19 mouse cellular contexts compared by ENCODE assay signal in genomic region chr4:106424560-106424959, GRCm38 (mm10). TPM values are rescaled to one million over a fixed set of nuclear protein-coding genes. Genes with fewer than 3 reads are reported as not detected.
"Had no signal": no experiment of that assay in that cellular context is flagged by ENCODE, and none has a peak within 500 bp of the region (broad histone marks: within the 10 kb centered on the region; RNA-seq: fewer than 3 reads in every experiment).

No protein-coding gene starts in this region.

- H3K27me3 ChIP-seq: midbrain, embryonic 12.5 days; neural tube, embryonic 13.5 days; neural tube, embryonic 15.5 days had no signal

- H3K4me2 ChIP-seq: lung, embryonic 14.5 days; midbrain, embryonic 12.5 days; neural tube, embryonic 13.5 days; neural tube, embryonic 15.5 days had no signal

- ATAC-seq: midbrain, embryonic 16.5 days had no signal

- H3K9ac ChIP-seq: lung, embryonic 14.5 days; midbrain, embryonic 12.5 days; neural tube, embryonic 13.5 days; neural tube, embryonic 15.5 days had no signal

- H3K4me1 ChIP-seq: midbrain, embryonic 10.5 days; midbrain, embryonic 12.5 days; neural tube, embryonic 13.5 days; neural tube, embryonic 15.5 days had no signal

- H3K9me3 ChIP-seq: midbrain, embryonic 10.5 days; midbrain, embryonic 12.5 days; neural tube, embryonic 13.5 days; neural tube, embryonic 15.5 days had no signal

- H3K27ac ChIP-seq: midbrain, embryonic 10.5 days; midbrain, embryonic 12.5 days; neural tube, embryonic 13.5 days; neural tube, embryonic 15.5 days had no signal

- H3K4me3 ChIP-seq: midbrain, embryonic 10.5 days; midbrain, embryonic 12.5 days; myocyte; neural tube, embryonic 13.5 days; neural tube, embryonic 15.5 days had no signal

- DNase-seq: lung, embryonic 14.5 days; lung, postnatal 10 days; lung, postnatal 4 days; midbrain, embryonic 14.5 days; retina, postnatal 1 day; right cerebral cortex, adult 18-20 months; right cerebral cortex, postnatal 25 days; right cerebral cortex, postnatal 4 days; spleen, adult 18-20 months; thymus, adult 18-20 months; thymus, postnatal 14 days; thymus, postnatal 36 days had no signal

RNA-seq across cellular contexts. Expression of gene Pcsk9, which starts 39.6 kb away (rescaled TPM):
- total RNA-seq: megakaryocyte-erythroid progenitor cell, adult 5-6 weeks had no signal
